Mouse (Mus musculus): ENCODE measurements around the gene Slc8a2.

Gene Slc8a2

GRCm38 (mm10) chr7:16129421-16129845, at the start of gene Slc8a2:
Gene Slc8a2, plus strand, starts transcription at chr7:16129826.
- peak in 1 of 2 experiments; percentile 74 for DNase-seq (ENCODE audit: low spot score in 2 of 2)

GRCm38 (mm10) chr7:16079947-16080346, 49.7 kb upstream of the Slc8a2 start:
- no peak for DNase-seq (ENCODE audit: low spot score in 2 of 2)

- DNase-seq (ENCODE audit: low spot score in 2 of 2) = no peak
These were observed 49.0 kb upstream of the Slc8a2 start for GRCm38 (mm10) chr7:16080581-16080980.

- no peak for DNase-seq (ENCODE audit: low spot score in 2 of 2)
These were observed 46.3 kb upstream of the Slc8a2 start for GRCm38 (mm10) chr7:16083361-16083760.

GRCm38 (mm10) chr7:16087587-16087986, 42.0 kb upstream of the Slc8a2 start:
- no peak for DNase-seq (ENCODE audit: low spot score in 2 of 2)

- DNase-seq (ENCODE audit: low spot score in 2 of 2) = no peak
These were observed 35.0 kb upstream of the Slc8a2 start for GRCm38 (mm10) chr7:16094592-16094991.

GRCm38 (mm10) chr7:16098021-16099017, 31.3 kb upstream of the Slc8a2 start, which contains the start of gene Napa:
Gene Napa, plus strand, starts transcription at chr7:16098458.
- peak; percentile 91 to 98 for DNase-seq (ENCODE audit: low spot score in 2 of 2)

GRCm38 (mm10) chr7:16099901-16100300, 29.7 kb upstream of the Slc8a2 start:
- peak in 1 of 2 experiments; percentile 51 for DNase-seq (ENCODE audit: low spot score in 2 of 2)

GRCm38 (mm10) chr7:16101081-16101480, 28.5 kb upstream of the Slc8a2 start:
- DNase-seq (ENCODE audit: low spot score in 2 of 2) = no peak

- DNase-seq (ENCODE audit: low spot score in 2 of 2) = no peak
These were observed 27.7 kb upstream of the Slc8a2 start for GRCm38 (mm10) chr7:16101726-16102475.

GRCm38 (mm10) chr7:16102686-16103226, 26.9 kb upstream of the Slc8a2 start:
- DNase-seq (ENCODE audit: low spot score in 2 of 2) = no peak

- no peak for DNase-seq (ENCODE audit: low spot score in 2 of 2)
These were observed 25.9 kb upstream of the Slc8a2 start for GRCm38 (mm10) chr7:16103760-16104159.

- no peak for DNase-seq (ENCODE audit: low spot score in 2 of 2)
These were observed 24.8 kb upstream of the Slc8a2 start for GRCm38 (mm10) chr7:16104611-16105388.

- DNase-seq (ENCODE audit: low spot score in 2 of 2) = no peak
These were observed 20.6 kb upstream of the Slc8a2 start for GRCm38 (mm10) chr7:16108886-16109542.

GRCm38 (mm10) chr7:16110158-16110557, 19.5 kb upstream of the Slc8a2 start:
- no peak for DNase-seq (ENCODE audit: low spot score in 2 of 2)

GRCm38 (mm10) chr7:16111284-16112090, 18.1 kb upstream of the Slc8a2 start:
- DNase-seq (ENCODE audit: low spot score in 2 of 2) = no peak

- DNase-seq (ENCODE audit: low spot score in 2 of 2) = no peak
These were observed 13.2 kb upstream of the Slc8a2 start for GRCm38 (mm10) chr7:16116418-16116817.

GRCm38 (mm10) chr7:16117100-16117499, 12.5 kb upstream of the Slc8a2 start:
- no peak for DNase-seq (ENCODE audit: low spot score in 2 of 2)

GRCm38 (mm10) chr7:16119569-16120261, 9.9 kb upstream of the Slc8a2 start, which contains the start of gene Kptn:
Gene Kptn, plus strand, starts transcription at chr7:16119895.
- peak; percentile 92 for DNase-seq (ENCODE audit: low spot score in 2 of 2)
